Mouse (Mus musculus) adrenal gland, adult 10 weeks (tissue): ENCODE data around the gene Ppl. TPM values are rescaled to one million over a fixed set of nuclear protein-coding genes. Genes with fewer than 3 reads are reported as not detected.

Experiments
- polyA plus RNA-seq: library from polyadenylated mRNA; stranded (reverse); fragments of 350-450 nt; fragmentation: Illumina TruSeq; extraction: RNeasy Lipid Tissue Mini Kit (QIAGEN cat#74804); gene quantifications from one replicate; pipeline ENCODE4 v1.2.3, GENCODE M21; 2014; ENCODE audit warnings: low read depth, low replicate concordance

The Ppl gene
- polyA plus RNA-seq, result 0.58 TPM

GRCm38 (mm10) chr16:5132401-5132801 lies at the start of gene Ppl:
Gene Ppl, minus strand, starts transcription at chr16:5132421.

GRCm38 (mm10) chr16:5147037-5147385 lies 14.8 kb upstream of the Ppl start, which contains the start of gene Sec14l5:
Gene Sec14l5, plus strand, starts transcription at chr16:5147109.

GRCm38 (mm10) chr16:5049774-5050234 lies 82.4 kb downstream of the Ppl start, which contains the start of the genes Glyr1 and Ubn1:
Gene Glyr1, minus strand, starts transcription at chr16:5049863.
Gene Ubn1, plus strand, starts transcription at chr16:5050057.

Other genes with a start within 250 kb of the Ppl start
- gene Mgrn1, start 246.2 kb downstream of the Ppl start, polyA plus RNA-seq, result 7.9 TPM
- 10.6 TPM for gene Nudt16l1, start 193.7 kb downstream of the Ppl start, polyA plus RNA-seq
- gene Anks3, start 168.2 kb downstream of the Ppl start, polyA plus RNA-seq, result 5.7 TPM
- gene Sept12, start 134.6 kb downstream of the Ppl start, polyA plus RNA-seq, result not detected
- not detected for gene Smim22, start 125.1 kb downstream of the Ppl start, polyA plus RNA-seq
- 0.47 TPM for gene Rogdi, start 118.9 kb downstream of the Ppl start, polyA plus RNA-seq
- gene Glyr1, start 82.6 kb downstream of the Ppl start, polyA plus RNA-seq, result 91.3 TPM
- 30.3 TPM for gene Ubn1, start 82.4 kb downstream of the Ppl start, polyA plus RNA-seq
- not detected for gene Sec14l5, start 14.7 kb upstream of the Ppl start, polyA plus RNA-seq
- gene Nagpa, start 71.6 kb upstream of the Ppl start, polyA plus RNA-seq, result not detected
- gene AU021092, start 89.9 kb upstream of the Ppl start, polyA plus RNA-seq, result 1.5 TPM
- gene Alg1, start 101.2 kb upstream of the Ppl start, polyA plus RNA-seq, result 2.3 TPM
- 6.4 TPM for gene Eef2kmt, start 123.6 kb upstream of the Ppl start, polyA plus RNA-seq